Comparison of ENCODE assay signal across 8 mouse cellular contexts in genomic region chr4:40798833-40799555, GRCm38 (mm10). TPM values are rescaled to one million over a fixed set of nuclear protein-coding genes. Genes with fewer than 3 reads are reported as not detected.
DNase-seq lines count a peak whose midpoint lies in the region; ATAC-seq and TF ChIP-seq lines count a peak whose summit lies in the region.
"Not testable (repeated sequence)": the region's sequence is repeated elsewhere in the genome, so short reads cannot be mapped to it uniquely, and the experiment has no call there.

No protein-coding gene starts in this region.

- intact Hi-C loops in heart, postnatal 10 days (cut with DNase I): not testable (repeated sequence)

- not testable (repeated sequence) for H3K9ac ChIP-seq in kidney, postnatal 0 days (ENCODE audit: low read depth, low read length); lung, postnatal 0 days (replicated peaks; ENCODE audit: low read depth)

- peaks cover 19% of the 10 kb centered on the region; the same call in 1 of the 2 replicates for H3K4me1 ChIP-seq in brown adipose tissue, adult 24 weeks (ENCODE audit: control insufficient read depth, insufficient read depth, insufficient read length, low read length)
- not testable (repeated sequence) for H3K4me1 ChIP-seq in kidney, postnatal 0 days (replicated peaks; ENCODE audit: insufficient read depth, low read length); lung, postnatal 0 days (ENCODE audit: insufficient read depth, low read depth, low read length)

- H3K9me3 ChIP-seq in kidney, postnatal 0 days (replicated peaks; ENCODE audit: low read length); lung, postnatal 0 days (ENCODE audit: low read length): not testable (repeated sequence)

- not testable (repeated sequence) for H3K4me2 ChIP-seq in kidney, postnatal 0 days (ENCODE audit: low read length); lung, postnatal 0 days (replicated peaks; ENCODE audit: low read depth, low read length)

- WGBS in kidney, postnatal 0 days: 78% methylated on average over 1 of the region's 2 CpGs
- no CpG with 5 or more reads among the region's 2 CpGs for WGBS in lung, postnatal 0 days

- H3K36me3 ChIP-seq in kidney, postnatal 0 days (ENCODE audit: insufficient read depth, low read length); lung, postnatal 0 days (ENCODE audit: insufficient read depth, low read length): not testable (repeated sequence)

- peak overlapping the region; percentile 70 for H3K27ac ChIP-seq in brown adipose tissue, adult 24 weeks (replicated peaks; ENCODE audit: low read depth, low read length)
- H3K27ac ChIP-seq in kidney, postnatal 0 days: not testable (repeated sequence)
- peak overlapping the region; percentile 32; the same call in 1 of the 2 replicates for H3K27ac ChIP-seq in lung, postnatal 0 days (ENCODE audit: low read length)

- DNase-seq in adrenal gland, adult 18-20 months (ENCODE audit: low spot score in 2 of 2): peak; percentile 56 to 67
- peak; percentile 81 for DNase-seq in heart, adult 8-10 months (ENCODE audit: low spot score)
- DNase-seq in heart, postnatal 10 days: peak; percentile 88 to 90
- not testable (repeated sequence) for DNase-seq in kidney, postnatal 0 days (ENCODE audit: low spot score)
- DNase-seq in lung, postnatal 0 days (ENCODE audit: low spot score): peak; percentile 37
- peak; percentile 67 for DNase-seq in ovary, postnatal 36 days (ENCODE audit: low spot score)
- peak; percentile 49 for DNase-seq in urinary bladder, postnatal 25 days (ENCODE audit: low spot score)

- not testable (repeated sequence) for H3K27me3 ChIP-seq in kidney, postnatal 0 days (ENCODE audit: insufficient read depth, low read length); lung, postnatal 0 days (replicated peaks; ENCODE audit: insufficient read depth, low read length)

- H3K4me3 ChIP-seq in brown adipose tissue, adult 24 weeks (ENCODE audit: insufficient read depth, low read depth, low read length); kidney, postnatal 0 days (replicated peaks; ENCODE audit: low read depth, low read length); lung, postnatal 0 days (ENCODE audit: low read depth, low read length): not testable (repeated sequence)

- not testable (repeated sequence) for TF ChIP-seq EP300 in lung, postnatal 0 days (IDR thresholded peaks at IDR 0.05)

- ATAC-seq in kidney, postnatal 0 days (replicated peaks; ENCODE audit: low FRiP score, low read depth): peak; percentile 45
- peak; percentile 70 for ATAC-seq in lung, postnatal 0 days

- TF ChIP-seq CTCF in kidney, postnatal 0 days (IDR thresholded peaks at IDR 0.05; ENCODE audit: low read depth); lung, postnatal 0 days (IDR thresholded peaks at IDR 0.05): not testable (repeated sequence)

RNA-seq across cellular contexts. Expression of gene Smu1, which starts 41.3 kb away (rescaled TPM):
- total RNA-seq in adrenal gland, adult 18-20 months (2021): 10 to 100 TPM; 50.5 to 61.7 TPM
- polyA plus RNA-seq in brown adipose tissue, adult 24 weeks (2012; ENCODE audit: insufficient read depth, insufficient read length, missing spikeins): 35.8 and 42.9 TPM in 2 replicates
- 10 to 100 TPM; 29.4 to 31.0 (median 30.4) TPM for total RNA-seq in heart, adult 8-10 months (2022)
- 10 to 100 TPM; 38.7 to 40.8 TPM for total RNA-seq in heart, postnatal 10 days (2021)
- polyA plus RNA-seq in kidney, postnatal 0 days (2015; fragmentation: Nextera tagmentation; extraction: Ambion mirVana): 122 and 126 TPM in 2 replicates
- polyA plus RNA-seq in lung, postnatal 0 days (2015; fragmentation: Nextera tagmentation; extraction: Ambion mirVana): 88.4 and 89.0 TPM in 2 replicates

RNA-seq across cellular contexts. Expression of gene B4galt1, which starts 54.8 kb away (rescaled TPM):
- 10 to 100 TPM; 53.1 to 62.5 TPM for total RNA-seq in adrenal gland, adult 18-20 months (2021)
- 33.0 and 33.8 TPM in 2 replicates for polyA plus RNA-seq in brown adipose tissue, adult 24 weeks (2012; ENCODE audit: insufficient read depth, insufficient read length, missing spikeins)
- 10 to 100 TPM; 53.9 to 60.3 (median 57.4) TPM for total RNA-seq in heart, adult 8-10 months (2022)
- total RNA-seq in heart, postnatal 10 days (2021): 100 to 1,000 TPM in 1 of 2 experiments, 10 to 100 TPM in 1; 95.5 to 103 TPM
- 35.9 and 38.9 TPM in 2 replicates for polyA plus RNA-seq in kidney, postnatal 0 days (2015; fragmentation: Nextera tagmentation; extraction: Ambion mirVana)
- polyA plus RNA-seq in lung, postnatal 0 days (2015; fragmentation: Nextera tagmentation; extraction: Ambion mirVana): 82.9 and 89.4 TPM in 2 replicates
